Mouse (Mus musculus): ENCODE results near the gene Araf.
A peak's percentile ranks its signal among the peaks of the same experiment; 100 is the strongest.

The Araf gene

GRCm38 (mm10) chrX:20848256-20848984 is 50.8 kb downstream of the Araf start:
- DNase-seq (ENCODE audit: low read depth, low spot score) = peak; percentile 89

- no peak for DNase-seq (ENCODE audit: low read depth, low spot score)
Observed at GRCm38 (mm10) chrX:20853794-20854193, 56.2 kb downstream of the Araf start.

DNA sequence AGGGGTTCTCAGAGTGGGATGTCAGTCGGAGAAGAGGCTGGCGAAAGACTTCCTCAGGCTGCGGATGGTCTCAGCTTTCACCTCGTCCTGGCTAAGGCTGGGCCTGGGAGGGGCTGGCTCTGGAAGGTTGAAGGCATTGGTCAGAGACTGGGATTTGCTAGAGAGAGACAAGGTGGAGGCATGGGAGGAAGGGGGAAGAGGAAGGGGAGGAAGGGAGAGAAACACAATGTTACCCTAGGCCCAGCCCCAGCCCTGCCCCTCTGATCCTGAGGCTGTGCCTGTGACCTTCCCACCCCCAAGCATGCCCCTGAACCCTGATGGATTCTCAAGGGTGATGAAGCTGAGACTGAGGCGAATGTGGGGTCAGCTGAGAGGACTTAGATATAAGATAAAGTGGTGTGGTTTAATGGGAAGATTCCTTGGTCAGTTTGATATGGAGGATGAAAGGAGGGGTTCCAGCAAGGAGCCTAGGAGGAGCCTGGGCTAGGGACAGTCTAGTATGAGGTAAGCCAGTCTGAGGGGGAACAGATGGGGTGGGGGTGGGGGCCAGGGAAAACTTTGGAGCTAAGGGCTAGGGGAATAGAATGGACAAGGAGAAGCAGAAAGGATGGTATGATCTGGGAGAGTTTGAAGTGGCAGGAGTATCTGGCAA is 64.0 kb downstream of the Araf start:
- DNase-seq (ENCODE audit: low read depth, low spot score) = no peak

DNA sequence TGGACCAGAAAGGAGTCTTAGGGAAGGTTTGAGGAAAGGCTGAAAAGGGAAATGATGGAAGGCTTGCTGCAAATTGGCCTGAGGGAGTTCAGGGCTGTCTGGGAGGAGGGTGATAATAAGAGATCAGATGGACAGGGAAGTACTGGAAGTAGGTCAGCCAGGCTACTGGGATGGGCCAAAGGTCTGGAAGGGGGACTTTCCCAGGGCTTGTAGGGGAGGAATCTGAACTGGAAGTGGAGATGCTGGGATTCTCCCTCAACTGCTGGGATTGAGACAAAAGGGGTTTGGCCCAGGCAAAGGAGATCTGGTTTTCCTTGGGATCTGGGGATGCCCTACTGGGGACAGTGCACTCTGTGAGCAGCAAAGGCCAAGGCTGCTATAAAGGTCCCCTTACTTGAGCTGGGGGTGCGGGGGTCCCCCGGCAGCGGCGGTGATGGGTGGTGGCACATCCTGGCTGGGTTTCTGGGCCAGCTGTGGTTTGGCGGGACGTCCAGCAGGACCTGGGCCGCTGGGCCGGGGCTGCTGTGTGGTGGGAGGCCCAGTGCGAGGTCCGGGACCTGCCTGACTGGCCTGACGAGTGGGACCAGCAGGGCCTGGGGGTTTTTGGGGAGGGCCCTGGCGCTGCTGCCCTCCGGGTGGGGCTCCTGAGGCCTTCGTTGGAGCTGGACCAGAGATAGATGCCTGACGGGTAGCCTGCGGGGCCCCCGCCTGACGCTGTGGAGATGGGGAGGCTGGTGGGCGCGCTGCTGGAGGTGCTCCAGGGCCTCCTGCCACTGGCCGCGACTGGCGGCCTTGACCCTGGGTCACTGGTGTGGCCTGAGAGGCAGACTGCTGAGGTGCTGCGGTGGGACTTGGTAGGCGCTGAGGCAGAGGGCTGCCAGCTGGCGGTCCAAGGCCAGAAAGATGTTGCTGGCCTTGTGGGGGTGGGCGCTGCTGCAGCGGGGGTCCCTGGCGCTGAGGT is 64.8 kb downstream of the Araf start:
- DNase-seq (ENCODE audit: low read depth, low spot score) = no peak

- DNase-seq (ENCODE audit: low read depth, low spot score) = no peak
Observed at GRCm38 (mm10) chrX:20863161-20864101, 65.8 kb downstream of the Araf start.

DNA sequence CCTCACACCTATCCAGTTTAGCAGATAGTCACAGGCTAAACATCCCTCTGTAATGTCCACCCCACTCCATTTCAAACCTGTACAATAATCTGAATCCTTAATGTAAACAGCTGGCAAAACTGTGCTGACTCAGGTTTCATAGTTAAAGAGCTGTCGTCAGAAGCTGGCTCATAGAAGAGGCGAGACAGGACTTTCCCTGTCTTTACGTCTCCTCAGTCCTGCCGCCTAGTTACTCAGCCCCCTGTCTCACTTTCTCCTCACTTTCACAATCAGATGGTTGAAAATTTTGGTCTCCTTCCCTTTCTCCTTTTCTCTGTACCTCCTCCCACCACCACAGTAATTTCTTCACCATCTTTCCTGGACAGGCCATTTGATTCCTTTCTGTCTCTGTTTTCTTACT is 70.5 kb downstream of the Araf start:
- no peak for DNase-seq (ENCODE audit: low read depth, low spot score)

- DNase-seq (ENCODE audit: low read depth, low spot score) = no peak
Observed at GRCm38 (mm10) chrX:20869203-20869602, 71.6 kb downstream of the Araf start.

DNA sequence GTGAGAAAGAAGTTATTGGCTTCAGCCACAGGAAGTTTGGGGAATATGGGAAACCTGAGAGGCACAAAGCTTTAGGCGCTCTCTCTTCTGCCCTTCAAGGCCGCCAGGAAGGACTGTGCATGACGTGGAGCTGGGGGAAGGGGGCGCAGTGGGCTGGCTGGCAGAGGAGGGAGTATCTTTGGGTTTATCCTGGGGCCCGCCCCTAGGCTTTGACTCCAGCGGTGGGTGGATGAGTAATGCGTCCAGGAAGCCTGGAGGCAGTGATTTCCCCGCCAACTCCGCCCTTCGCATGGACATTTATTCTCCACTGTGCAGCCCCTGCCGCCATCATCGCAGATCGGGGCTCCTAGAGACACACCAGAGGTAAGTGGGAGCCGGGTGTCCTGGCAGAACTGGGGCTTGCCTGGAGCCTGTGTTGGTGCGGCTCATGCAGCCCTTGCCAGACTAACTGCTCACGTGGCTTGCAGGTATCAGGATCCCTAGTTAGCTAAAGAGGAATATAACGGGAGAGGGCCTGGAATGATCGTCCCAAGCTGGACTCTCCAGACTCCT is 72.4 kb downstream of the Araf start, which contains the start of gene Timp1:
Gene Timp1, plus strand, starts transcription at position 205 of the 552 bp plus-strand sequence.
- DNase-seq (ENCODE audit: low read depth, low spot score) = no peak

DNA sequence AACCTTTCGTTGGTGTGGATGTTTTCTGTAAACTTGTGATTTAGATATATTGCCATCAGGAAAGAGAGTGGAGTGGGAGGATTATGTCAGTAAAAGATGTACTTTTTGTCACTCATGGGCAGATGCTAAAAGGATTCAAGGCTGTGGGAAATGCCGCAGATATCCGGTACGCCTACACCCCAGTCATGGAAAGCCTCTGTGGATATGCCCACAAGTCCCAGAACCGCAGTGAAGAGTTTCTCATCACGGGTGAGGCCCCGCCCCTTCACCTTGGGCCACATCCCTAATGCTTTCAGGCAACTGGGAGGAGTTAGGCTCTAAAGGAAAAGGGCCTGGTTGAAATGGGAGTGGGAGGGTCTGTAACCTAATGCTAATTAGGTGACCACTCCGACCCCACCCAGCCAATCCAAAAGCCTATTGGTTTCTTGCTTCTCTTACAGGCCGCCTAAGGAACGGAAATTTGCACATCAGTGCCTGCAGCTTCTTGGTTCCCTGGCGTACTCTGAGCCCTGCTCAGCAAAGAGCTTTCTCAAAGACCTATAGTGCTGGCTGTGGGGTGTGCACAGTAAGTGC is 75.4 kb downstream of the Araf start:
- no peak for DNase-seq (ENCODE audit: low read depth, low spot score)

GRCm38 (mm10) chrX:20875241-20875640 is 77.6 kb downstream of the Araf start:
- no peak for DNase-seq (ENCODE audit: low read depth, low spot score)

DNA sequence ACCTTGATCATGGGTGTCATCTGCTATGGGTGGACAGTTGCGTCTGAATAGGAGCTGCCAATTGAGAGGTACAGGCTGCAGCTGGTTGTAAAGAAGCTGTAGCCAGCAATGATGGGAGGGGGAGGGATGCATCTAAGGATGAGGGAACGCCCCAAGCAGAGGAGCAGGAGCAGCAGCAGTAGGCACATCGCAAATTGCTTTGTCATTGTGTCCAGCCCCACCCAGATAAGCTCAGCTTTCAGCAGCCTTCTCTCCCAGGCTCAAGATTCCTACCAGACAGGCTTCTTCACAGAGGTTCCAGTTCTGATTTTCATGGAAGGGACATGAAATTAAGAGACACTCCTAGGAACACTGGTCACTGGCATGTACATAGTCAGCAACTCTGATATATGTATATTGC is 112.5 kb downstream of the Araf start:
- no peak for DNase-seq (ENCODE audit: low read depth, low spot score)

Measured in embryo, embryonic 11.5 days (tissue).